In the genomic region with DNA sequence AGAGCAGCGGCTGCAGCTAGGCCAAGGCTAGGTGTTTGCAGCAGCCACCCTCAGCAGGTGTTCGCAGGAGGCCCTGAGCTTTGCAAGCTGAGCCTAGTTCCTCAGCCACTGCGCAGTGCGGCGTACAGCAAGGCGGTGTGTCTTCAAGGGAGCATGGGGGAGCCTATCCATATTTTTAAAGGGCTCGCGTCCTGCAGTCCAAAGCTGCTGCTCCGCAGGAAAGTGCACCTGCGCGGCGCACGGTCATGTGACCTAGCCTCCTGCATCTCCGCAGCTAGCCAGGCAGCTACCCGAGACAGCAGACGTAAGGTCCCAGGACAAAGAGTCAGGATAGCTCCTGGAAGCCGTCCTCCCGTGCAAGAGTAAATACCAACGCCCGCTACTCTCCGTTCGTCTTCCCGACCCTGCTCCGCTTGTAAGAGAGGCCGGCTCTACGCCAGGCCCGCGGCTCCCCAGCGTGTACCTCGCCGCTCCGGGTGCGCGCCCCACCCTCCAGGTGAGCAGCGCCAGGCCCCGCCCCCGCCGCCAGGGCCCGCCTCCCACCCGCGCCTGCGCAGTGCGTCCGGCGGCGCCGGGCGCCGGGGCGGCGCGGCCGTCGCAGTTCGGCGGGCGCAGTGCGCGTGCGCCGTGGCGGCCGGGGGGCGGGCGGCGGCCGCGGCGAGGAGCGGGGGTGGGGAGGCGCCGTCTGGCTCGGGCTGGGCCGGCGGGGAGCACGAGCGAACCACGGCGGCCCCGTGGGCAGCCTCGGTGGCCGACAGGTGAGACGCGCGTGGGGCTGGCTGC, we compare ENCODE assay signal across 8 mouse cellular contexts. TPM values are rescaled to one million over a fixed set of nuclear protein-coding genes. Genes with fewer than 3 reads are reported as not detected.
DNase-seq lines count a peak whose midpoint lies in the region; ATAC-seq and TF ChIP-seq lines count a peak whose summit lies in the region.

A gene (plus strand): TSS at position 648 of the 783 bp plus-strand sequence.

- 0 out of 4 replicates have a peak, but pooled peaks cover 0 to 2% of the 10 kb centered on the region in 2 experiments for H3K4me1 ChIP-seq in ES-E14 (ENCODE audit: control insufficient read depth in 2 of 2, insufficient read depth in 2 of 2, low read length in 2 of 2, poor library complexity in 1 of 2)
- peaks cover 11% of the 10 kb centered on the region for H3K4me1 ChIP-seq in lung, embryonic 14.5 days (ENCODE audit: insufficient read depth)

- WGBS in lung, embryonic 14.5 days: 0% methylated on average over 65 of the region's 85 CpGs

- no peak for TF ChIP-seq CTCF in lung, embryonic 14.5 days (IDR thresholded peaks at IDR 0.05; ENCODE audit: low read depth)

- H3K9ac ChIP-seq in ES-E14 (ENCODE audit: insufficient read depth, low read depth, low read length, poor library complexity, severe bottlenecking): peak within 1 kb of the TSS; percentile 99
- H3K9ac ChIP-seq in lung, embryonic 14.5 days: peak within 1 kb of the TSS; percentile 97

- in situ Hi-C loops in ES-E14 (cut with MboI; ENCODE audit: low sequenced_read_pairs in 2 of 2, unreplicated experiment in 2 of 2): no loop called here

- H3K4me2 ChIP-seq in lung, embryonic 14.5 days: peak within 1 kb of the TSS; percentile 92

- peak within 1 kb of the TSS; percentile 100 for H3K27ac ChIP-seq in ES-E14 (ENCODE audit: insufficient read depth, low read depth, low read length, poor library complexity, severe bottlenecking)
- peak within 1 kb of the TSS; percentile 95 for H3K27ac ChIP-seq in lung, embryonic 14.5 days (ENCODE audit: low read depth)

- ATAC-seq in lung, embryonic 14.5 days (ENCODE audit: insufficient read depth): peak; percentile 81
- ATAC-seq in neutrophil, adult 5-6 weeks (ENCODE audit: extremely low read depth, insufficient number of reproducible peaks, low FRiP score, poor library complexity, severe bottlenecking): peak; percentile 40; the same call in 1 of the 2 replicates

- H3K4me3 ChIP-seq in ES-E14 (ENCODE audit: insufficient read depth in 1 of 2, low read depth in 1 of 2, low read length in 2 of 2, poor library complexity in 1 of 2, severe bottlenecking in 1 of 2): peak within 1 kb of the TSS; percentile 85 to 98
- peak within 1 kb of the TSS; percentile 80 for H3K4me3 ChIP-seq in lung, embryonic 14.5 days (ENCODE audit: low read depth, low read length)

- H3K9me3 ChIP-seq in ES-E14 (ENCODE audit: control insufficient read depth, insufficient read depth, low read depth, low read length): peaks cover 4% of the 10 kb centered on the region
- no peaks in the 10 kb centered on the region for H3K9me3 ChIP-seq in lung, embryonic 14.5 days (ENCODE audit: low read depth, low read length)

- DNase-seq in ES-E14 (ENCODE audit: low read depth, low spot score): no peak
- DNase-seq in cerebellum, adult 18-20 months: peak; percentile 90 to 96
- DNase-seq in forelimb bud, embryonic 11.5 days (ENCODE audit: low read depth, low spot score): peak; percentile 63
- peak; percentile 86 for DNase-seq in heart, postnatal 4 days
- DNase-seq in layer of hippocampus, adult 8-10 months (ENCODE audit: low spot score in 2 of 2): peak; percentile 75 to 80
- peak; percentile 90 for DNase-seq in lung, embryonic 14.5 days
- DNase-seq in testis, postnatal 14 days (ENCODE audit: low spot score): peak; percentile 87

- H3K36me3 ChIP-seq in ES-E14 (ENCODE audit: control insufficient read depth, insufficient read depth, low read length, poor library complexity, severe bottlenecking): peaks cover 9% of the 10 kb centered on the region; the same call in 1 of the 2 replicates
- H3K36me3 ChIP-seq in lung, embryonic 14.5 days (ENCODE audit: insufficient read depth): peaks cover 3% of the 10 kb centered on the region; the same call in 1 of the 2 replicates

- H3K27me3 ChIP-seq in lung, embryonic 14.5 days (ENCODE audit: insufficient read depth, low read length): no peaks in the 10 kb centered on the region

TF ChIP-seq in ES-E14, 5 proteins besides CTCF, POLR2A, EP300 and RAD21:
- TF ChIP-seq CHD2 (IDR thresholded peaks at IDR 0.05; ENCODE audit: low read depth, low read length) (no peak), ZNF384 (IDR thresholded peaks at IDR 0.05; ENCODE audit: low read depth, low read length) (no peak), HCFC1 (IDR thresholded peaks at IDR 0.05; ENCODE audit: borderline replicate concordance, insufficient read depth, low read length) (peak; percentile 60; the same call in 1 of the 2 replicates), ZC3H11A (IDR thresholded peaks at IDR 0.05; ENCODE audit: borderline replicate concordance, low read depth, low read length) (no peak), MAFK (IDR thresholded peaks at IDR 0.05; ENCODE audit: insufficient read depth, low read depth, low read length) (no peak)

RNA-seq across cellular contexts. Expression of the gene that starts here (rescaled TPM):
- 33.9 and 36.4 TPM in 2 replicates for total RNA-seq in ES-E14 (2012; rRNA removed)
- 10 to 100 TPM; 75.0 to 75.7 TPM for total RNA-seq in heart, postnatal 4 days (2021)
- 100 to 1,000 TPM; 150 to 177 (median 164) TPM for total RNA-seq in layer of hippocampus, adult 8-10 months (2022)
- 108 and 110 TPM in 2 replicates for polyA plus RNA-seq in lung, embryonic 14.5 days (2014; fragmentation: Nextera tagmentation; extraction: Ambion mirVana)
- total RNA-seq in neutrophil, adult 5-6 weeks (2017): 44.5 and 46.9 TPM in 2 replicates
